Mouse (Mus musculus) activated CD4-positive, CD25-positive, alpha-beta regulatory T cell, adult 4 months (primary cell): ENCODE data around the gene Ahcyl1. TPM values are rescaled to one million over a fixed set of nuclear protein-coding genes. Genes with fewer than 3 reads are reported as not detected.
A peak's percentile ranks its signal among the peaks of the same experiment; 100 is the strongest.
"Not testable (repeated sequence)": the region's sequence is repeated elsewhere in the genome, so short reads cannot be mapped to it uniquely, and the experiment has no call there.

ENCODE experiments used
- ATAC-seq: one replicate; pipeline ENCODE4 v1.8.0; 2017
- polyA plus RNA-seq, 2 experiments: library from polyadenylated mRNA; unstranded; fragments of 100-300 nt; shearing (Covaris generic); gene quantifications; one replicate each; pipeline ENCODE4 v1.2.1; 2017

Ahcyl1 gene
- 10 to 100 TPM; 14.8 to 24.1 TPM for polyA plus RNA-seq

DNA sequence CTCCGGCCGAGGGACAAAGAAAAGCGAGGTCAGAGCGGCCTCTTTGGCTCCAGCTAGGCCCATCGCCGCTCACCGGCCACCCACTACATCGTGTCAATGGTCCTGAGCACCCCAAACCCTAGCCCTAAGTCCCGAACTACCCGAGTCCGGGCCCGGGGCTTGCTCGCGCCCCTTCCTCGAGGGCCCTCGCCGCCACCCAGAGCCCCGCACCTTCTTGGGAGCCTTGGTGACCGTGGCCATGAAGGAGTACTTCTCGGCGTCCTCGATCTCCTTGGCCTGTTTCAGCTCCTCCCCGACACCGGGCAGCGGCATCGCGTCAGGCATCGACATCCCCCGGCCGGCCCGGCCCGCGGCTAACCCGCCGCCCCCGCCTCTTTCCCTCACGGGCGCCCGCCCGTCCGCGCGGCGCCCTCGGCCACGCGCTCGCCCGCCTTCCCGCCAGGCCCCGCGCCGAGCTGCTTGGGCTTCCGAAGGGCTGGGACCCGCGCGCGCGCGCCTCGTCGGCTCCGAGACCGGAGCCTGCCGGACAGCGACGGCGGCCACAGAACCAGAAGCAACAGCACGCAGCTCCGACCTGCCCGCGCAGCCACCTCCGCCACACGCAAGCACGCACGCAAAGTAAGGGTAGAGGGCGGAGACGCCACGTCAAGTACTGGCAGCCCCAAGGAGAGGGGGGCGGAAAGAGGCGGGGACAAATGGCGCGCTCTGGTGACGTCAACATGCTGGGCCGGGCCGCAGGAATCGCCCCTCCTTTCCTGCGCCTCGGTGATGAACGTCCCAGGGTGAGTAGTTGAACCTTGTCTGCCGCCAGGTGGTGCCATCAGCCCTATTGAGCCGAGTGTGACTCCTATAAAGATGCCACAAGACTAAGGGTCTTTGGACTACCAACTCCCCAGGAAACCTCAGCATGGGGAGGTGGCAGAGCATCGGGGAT, at the start of gene Ahcyl1:
Gene Ahcyl1, minus strand, starts transcription at position 613 of the 934 bp plus-strand sequence.
- ATAC-seq = peak; percentile 94

DNA sequence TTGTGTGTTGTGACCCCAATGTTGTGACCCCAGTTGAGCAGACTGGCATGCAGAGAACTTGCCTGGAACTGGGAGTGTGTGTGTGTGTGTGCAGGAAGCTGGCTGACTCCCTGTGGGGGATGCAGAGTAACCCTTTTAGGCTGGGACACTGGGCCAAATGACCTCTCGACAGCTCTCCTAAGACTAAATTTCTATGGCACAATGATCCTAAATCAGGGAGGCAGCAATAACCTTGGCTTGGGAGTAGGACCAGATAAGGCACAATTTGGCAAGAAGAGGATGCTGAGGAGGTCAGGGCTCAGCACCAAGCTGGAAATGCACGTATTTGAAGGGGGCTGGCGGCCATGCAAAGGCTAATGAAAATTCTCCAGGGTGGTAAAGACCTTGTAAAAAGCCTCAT, 49.7 kb upstream of the Ahcyl1 start:
- ATAC-seq = no peak

DNA sequence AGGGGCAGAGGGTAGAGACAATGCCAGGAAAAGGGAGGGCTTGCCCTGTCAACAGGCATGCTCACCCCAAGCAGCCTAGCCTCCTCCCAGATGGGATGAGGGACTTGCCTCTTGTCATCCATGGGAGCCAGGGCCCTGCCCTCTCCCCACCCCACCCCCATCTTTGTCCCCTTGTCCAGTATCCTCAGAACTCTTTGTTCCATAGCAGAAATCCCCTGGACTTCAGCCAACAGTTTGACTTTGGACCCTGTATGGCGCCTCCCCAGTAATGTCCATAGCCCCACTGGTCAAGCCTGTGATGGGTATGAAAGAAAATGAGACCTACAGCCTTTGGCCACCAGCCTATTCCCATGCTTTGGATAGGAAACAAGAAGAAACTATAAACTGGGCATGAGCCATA, 47.3 kb upstream of the Ahcyl1 start:
- no peak for ATAC-seq

GRCm38 (mm10) chr3:107743107-107743506, 46.7 kb upstream of the Ahcyl1 start:
- ATAC-seq = no peak

- ATAC-seq = no peak
Observed at GRCm38 (mm10) chr3:107742071-107742710, 45.8 kb upstream of the Ahcyl1 start.

DNA sequence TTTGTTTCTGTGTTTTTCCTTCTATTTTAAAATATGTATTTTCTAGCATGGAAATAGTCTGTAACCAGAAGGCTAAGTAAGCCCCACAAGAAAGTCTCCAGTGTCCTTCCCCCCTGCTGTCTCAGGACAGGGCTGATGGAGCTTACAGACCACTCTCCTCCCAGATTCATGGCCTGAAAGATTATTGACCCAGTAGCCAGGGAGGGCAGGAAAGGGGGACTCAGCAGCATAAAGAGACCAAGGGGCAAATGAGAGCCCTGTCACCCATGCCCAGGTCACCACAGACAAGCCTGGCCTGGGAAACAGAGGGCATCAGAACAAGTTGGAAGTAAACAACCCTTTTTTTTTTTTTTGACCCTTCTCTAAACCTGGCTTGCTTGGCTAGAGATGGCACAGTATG, 45.0 kb upstream of the Ahcyl1 start:
- ATAC-seq = no peak

DNA sequence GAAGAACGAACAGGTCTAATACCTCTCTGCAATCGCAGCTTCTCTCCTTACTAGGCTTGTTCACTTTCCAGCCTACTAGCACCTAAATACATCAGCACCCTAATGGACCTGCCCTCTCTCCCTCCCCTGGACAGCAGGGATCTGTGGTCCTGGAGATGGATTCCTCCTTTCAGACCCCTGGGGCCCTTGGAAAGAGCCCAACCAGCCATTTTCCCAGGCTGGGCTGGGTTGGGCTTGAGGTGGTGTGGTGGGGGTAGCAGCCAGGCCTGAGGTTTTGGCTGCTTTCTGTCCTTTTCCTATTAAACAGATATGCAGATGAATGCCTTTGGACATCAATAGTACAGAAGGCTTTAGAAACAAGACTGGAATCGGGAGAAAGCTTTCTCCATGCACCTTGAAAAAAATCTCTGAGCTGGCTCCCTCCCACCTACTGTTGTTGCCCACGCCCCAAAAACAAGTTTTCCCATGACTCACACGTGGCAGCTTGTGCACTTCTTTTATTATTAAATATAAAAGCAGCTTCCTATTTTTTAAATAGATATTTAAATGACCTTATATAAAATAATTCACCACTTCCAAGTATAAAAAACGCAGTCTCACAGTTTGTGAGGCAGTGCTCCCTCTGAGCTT, 44.3 kb upstream of the Ahcyl1 start:
- ATAC-seq = no peak

DNA sequence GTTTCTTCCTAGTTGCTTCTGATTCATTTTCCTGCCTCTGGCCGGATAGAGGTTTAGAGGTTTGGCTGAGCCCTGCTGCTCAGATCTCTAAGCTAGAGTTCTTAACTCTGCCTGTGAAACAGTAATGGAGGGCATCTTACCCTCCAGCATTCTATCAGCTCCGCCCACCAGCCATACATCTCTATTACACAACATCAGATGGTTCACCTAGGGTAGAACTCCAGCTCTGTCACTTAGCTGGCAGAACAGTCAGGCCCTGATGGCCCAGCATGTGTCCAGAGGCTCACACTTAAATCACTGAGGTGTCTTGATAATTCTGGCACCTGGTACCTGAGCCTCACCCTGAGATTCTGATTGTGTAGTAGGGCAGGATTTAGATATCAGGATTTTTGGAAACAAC, 43.6 kb upstream of the Ahcyl1 start:
- no peak for ATAC-seq

DNA sequence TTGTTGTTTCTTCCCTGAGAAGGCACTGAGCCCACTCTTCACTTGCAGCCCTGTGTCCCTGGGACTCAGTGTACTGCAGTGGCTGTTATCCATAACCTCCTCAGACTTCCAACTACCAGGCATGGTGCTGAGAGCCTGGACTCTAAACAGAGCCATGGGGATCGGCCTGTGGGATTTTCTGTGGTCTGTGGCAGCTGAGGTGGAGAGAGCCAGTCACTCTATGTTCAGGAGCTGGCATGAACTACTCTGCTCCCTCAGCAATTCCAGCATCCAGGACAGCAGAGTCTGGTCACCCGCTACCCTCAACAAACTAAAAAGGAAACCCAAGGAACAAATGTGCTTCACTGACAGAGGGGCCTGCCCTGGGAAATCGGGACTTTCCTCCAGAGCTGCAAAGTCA, 43.1 kb upstream of the Ahcyl1 start:
- ATAC-seq = no peak

GRCm38 (mm10) chr3:107738620-107739019, 42.3 kb upstream of the Ahcyl1 start:
- no peak for ATAC-seq

DNA sequence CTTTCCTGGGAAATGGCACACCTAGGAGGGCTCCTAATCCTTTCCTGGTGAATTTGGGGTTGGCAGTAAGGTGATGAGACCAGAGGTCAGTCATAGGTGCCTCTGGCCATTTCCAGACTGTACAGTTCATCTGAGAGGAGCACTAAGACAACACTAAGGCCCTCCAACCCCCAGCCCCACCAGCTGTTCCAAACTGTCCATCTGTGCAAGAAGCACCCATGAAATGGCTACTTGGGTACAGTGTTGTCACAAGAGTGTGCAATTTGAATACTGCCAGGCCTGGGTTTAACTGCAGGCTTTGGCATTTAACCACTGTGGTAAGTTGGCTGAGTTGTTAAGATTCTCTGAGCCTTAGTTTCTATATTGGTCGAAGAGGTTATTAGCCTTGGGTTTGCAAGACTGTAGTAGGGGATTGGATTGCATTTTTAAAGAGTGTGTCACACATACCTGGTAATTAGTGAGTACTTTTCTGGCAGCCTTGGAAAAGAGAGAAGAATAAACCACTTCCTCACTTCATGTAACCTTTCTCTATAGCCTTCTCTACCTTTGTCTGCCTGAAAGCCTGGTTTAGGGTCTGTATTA, 41.3 kb upstream of the Ahcyl1 start:
- ATAC-seq = no peak

- ATAC-seq = not testable (repeated sequence)
Observed at GRCm38 (mm10) chr3:107735620-107736019, 39.3 kb upstream of the Ahcyl1 start.

DNA sequence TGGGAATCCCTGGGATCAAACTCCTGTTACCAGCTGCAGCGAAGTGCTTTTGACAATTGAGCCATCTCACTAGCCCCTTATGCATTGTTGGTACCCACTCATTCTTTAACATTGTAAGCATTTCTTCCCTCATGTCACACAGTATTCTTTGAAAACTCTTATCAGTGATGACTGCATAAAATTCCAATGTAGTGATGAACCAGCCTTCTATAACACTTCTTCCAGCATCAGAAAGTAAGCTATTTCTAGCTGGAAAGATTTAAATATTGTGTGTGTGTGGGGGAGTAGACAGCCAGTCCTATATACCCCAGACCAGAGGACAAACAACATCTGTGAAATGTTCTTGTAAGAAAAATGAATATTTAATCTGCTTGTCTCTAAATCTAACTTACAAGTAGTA, 37.0 kb upstream of the Ahcyl1 start:
- no peak for ATAC-seq

DNA sequence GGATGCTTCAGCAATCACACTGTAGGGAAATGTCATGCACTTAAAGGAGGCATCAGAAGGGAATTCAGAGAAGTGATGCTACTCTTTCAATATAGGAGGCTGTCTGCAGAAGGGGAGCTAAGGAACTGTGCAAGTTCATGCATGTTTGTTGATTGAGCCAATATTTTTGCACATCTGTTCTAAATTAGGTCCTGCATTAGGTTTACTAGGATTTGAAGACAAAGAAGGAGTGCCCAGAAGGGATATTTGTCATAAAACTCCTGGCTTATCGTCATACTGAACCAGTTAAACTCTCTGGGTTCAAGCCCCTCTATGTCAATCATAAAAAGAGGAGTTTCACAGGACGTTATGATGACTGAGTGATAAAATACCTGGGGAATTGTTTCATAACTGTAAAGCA, 33.9 kb upstream of the Ahcyl1 start:
- ATAC-seq = no peak

- ATAC-seq = no peak
Observed at GRCm38 (mm10) chr3:107728509-107728908, 32.1 kb upstream of the Ahcyl1 start.

GRCm38 (mm10) chr3:107715971-107716370, 19.6 kb upstream of the Ahcyl1 start:
- no peak for ATAC-seq

- no peak for ATAC-seq
Observed at GRCm38 (mm10) chr3:107714276-107714933, 18.0 kb upstream of the Ahcyl1 start.

DNA sequence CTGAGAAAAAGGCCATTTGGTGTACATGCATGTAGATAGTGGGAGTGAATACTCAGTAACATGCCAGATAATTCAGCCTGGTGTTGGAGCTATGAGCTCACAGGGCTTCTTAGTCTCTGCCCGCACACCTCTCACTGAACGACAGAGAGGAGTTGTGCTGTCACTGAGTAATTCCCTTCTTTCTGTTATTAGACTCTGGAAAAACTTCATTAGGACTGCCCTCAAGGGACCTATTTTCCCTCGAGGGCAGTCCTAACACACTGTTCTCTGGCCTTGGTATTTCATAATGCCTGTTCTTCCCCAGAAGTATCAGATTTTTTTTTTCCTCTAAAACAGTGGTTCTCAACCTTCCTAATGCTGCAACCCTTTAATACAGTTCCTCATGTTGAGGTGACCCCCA, 15.7 kb upstream of the Ahcyl1 start:
- no peak for ATAC-seq

- no peak for ATAC-seq
Observed at GRCm38 (mm10) chr3:107709156-107709555, 12.8 kb upstream of the Ahcyl1 start.

DNA sequence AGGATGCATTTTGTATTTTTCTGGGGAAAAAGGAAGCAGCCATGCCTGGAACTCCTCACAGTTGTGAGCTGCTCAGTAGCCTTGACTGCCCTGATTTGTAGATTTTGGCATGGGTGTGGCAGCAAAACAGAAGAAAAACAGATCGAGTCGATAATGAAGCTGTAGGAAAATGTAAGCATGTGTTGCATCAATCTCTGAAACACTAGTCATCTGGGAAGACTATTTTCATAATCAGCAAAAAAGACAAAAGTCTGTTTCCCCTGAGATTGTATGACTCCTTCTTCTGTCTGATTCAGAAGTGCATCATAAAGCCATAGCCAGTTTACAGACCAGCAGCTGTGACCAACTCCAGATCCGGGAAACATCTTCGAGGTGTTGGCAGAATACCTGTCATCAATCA, 10.9 kb upstream of the Ahcyl1 start:
- ATAC-seq = no peak

GRCm38 (mm10) chr3:107706164-107706563, 9.8 kb upstream of the Ahcyl1 start:
- no peak for ATAC-seq

DNA sequence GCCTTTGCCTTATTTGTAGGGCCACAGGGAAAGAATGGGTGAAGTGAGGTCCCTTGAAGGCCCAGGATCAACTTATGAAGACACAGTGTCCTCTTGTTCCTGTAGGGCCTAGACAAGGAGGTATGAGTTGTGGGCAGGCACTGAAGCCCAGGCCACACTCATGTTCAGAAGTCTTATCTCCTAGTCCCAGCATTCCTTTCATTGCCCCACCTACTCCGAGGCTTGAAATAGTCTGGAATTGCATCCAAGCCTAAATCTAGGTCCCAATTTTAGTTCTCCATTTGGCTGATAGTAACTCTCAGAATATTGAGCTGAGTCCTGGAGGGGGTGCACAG, 8.0 kb upstream of the Ahcyl1 start:
- ATAC-seq = no peak
